Mouse (Mus musculus) heart, postnatal 0 days (tissue): ENCODE data around the gene Fam120a.

Experiments used
- CTCF ChIP-seq: IDR thresholded peaks from 2 replicates; pipeline ENCODE4 v1.5.1; 2016; ENCODE audit warnings: antibody characterized with exemption, control low read depth, low read depth
- EP300 ChIP-seq: IDR thresholded peaks from 2 replicates; pipeline ENCODE4 v1.6.1; 2016; ENCODE audit warnings: antibody characterized with exemption, low read depth

GRCm38 (mm10) chr13:48905458-48905857, 62.4 kb downstream of the Fam120a start:
- TF ChIP-seq CTCF = no peak
- no peak for TF ChIP-seq EP300
